Mouse (Mus musculus) hindlimb bud, embryonic 11.5 days (tissue): Measurements from ENCODE around the gene Vmn1r55.
"Not testable (repeated sequence)": the region's sequence is repeated elsewhere in the genome, so short reads cannot be mapped to it uniquely, and the experiment has no call there.

ENCODE experiments used
- DNase-seq: peaks from one replicate; pipeline ENCODE4 v3.0.0-alpha.2; 2012; ENCODE audit warnings: low read depth, low spot score; ENCODE audit errors: extremely low spot score

Gene Vmn1r55

DNA sequence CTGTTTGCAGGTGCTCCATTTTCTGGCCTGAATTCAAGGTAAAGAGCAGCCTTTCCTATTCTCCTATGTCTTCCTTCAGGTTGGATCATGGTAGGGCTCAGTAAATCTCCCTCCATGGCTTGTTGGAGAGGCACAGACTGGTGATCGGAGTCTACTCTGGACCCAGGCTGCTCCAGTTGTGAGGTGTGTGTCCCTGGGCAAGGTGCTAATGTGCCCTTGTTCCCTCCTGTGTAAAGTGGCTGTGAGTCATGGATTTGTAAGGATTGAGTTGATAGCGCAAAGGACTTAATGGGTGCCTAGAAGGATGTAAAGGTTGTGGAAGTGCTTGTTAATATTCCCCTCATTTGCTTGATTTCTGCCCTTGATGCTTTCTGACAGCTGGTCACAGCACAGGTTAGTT is 67.5 kb downstream of the Vmn1r55 start:
- no peak for DNase-seq

DNA sequence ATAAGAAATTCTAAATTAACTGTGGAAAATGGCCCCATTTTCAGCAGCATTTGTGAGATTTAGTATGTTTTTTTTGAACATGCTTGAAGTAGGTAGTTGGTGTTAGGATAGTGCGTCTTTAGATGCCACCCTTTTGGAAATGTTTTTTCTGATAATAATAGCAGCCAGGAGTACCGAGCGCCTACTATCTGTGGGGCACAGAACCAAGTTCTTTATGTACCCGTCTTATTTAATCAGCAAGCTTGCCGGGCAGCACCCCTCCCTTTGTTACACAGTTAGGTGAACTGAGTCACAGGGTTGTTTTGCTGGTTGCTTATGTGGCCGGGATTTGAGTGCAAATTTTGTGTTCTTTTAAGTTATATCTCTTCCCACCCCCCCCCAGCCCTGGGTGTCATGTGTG is 68.2 kb downstream of the Vmn1r55 start:
- DNase-seq, result no peak

DNA sequence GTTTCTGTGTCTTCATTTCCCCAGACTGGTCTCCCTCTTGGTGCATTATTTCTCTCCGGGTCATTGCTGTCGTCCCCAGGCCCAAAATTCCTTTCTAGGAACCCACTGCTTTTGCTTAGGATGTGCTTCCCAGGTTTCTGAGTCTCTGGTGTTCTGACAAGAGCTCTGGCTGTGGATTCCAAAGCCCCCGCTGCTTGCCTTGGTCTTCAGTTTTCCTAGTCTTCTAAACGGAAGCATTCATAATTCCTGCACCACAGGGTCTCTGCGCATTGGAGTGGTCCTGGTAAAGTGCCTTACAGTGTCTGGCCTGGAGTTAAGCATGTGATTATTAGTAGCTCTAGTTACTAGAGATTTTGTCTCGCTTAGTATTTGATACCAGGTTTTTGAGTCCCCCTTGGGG is 68.7 kb downstream of the Vmn1r55 start:
- DNase-seq, result no peak

DNA sequence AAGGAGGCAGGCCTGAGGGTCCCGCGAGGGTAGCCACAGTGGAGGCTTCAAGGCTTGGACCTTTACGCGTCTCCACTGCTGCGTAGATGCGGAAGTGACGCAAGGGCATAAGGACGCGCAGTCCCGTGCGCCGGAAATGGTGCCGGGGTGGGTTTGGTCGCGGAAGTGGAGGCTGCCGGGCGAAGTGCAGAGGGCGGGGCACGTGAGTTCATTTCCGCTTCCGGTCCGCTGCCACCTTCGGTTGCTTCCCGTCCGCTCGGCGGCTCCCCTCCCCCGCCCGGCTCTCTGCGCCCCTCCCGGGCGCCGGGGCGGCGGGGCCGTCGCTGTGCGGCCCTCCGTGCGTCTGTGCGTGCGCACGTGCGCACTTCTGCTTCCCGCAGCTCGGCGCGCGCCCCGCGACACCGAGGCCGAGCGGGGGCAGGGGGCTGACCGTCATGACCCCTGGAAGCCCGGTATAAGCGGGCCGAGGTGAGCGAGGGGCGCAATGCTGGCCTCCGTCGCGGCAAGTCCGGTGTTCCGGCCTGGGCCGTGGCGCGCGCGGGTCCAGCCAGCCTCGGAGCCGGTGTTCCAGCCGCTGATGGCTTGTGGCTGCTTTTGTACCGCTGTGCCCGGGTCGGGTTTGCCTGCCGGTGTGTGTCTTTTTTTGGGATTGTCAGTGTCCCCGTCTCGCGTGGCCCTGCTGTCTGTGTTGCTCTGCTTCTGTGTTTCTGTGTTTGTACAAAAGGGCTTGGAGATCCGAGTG is 69.3 kb downstream of the Vmn1r55 start, which contains the start of gene Epn1:
Epn1 (plus strand) TSS at position 226 of the 742 bp plus-strand sequence.
- peak; percentile 76 for DNase-seq

DNA sequence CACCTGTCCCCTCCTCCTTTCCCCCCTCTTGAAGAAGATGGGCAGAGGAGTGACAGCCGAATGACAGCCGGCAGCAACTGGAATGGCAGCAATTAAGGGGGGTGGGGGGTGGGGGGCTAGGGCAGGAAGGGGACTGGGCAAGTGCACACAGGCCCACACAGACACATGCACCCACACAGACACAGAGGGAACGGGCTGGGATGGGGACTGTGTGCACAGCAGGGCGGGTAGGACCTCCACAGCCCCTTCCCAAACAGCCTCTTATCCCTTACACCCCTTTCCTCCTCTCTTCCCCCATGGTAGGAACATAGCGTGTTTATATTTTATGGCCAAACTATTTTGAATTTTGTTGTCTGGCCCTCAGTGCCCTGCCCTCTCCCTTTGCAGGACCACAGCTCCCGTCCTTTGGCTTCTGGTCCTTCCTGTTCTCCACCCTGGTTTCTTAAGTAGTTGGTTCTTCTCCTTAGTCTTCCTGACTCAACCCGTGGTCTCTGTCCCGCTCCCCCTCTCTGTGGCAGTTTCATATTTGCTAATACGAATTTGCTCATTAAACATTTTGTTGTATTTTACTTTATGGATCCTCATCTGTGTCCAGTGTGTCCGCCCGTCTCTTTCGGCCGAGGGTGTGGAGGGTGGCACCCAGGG is 70.0 kb downstream of the Vmn1r55 start:
- DNase-seq, result not testable (repeated sequence)
